Mouse (Mus musculus) C2C12 (cell line): ENCODE results near the gene Ctdspl. TPM values are rescaled to one million over a fixed set of nuclear protein-coding genes. Genes with fewer than 3 reads are reported as not detected.

Source experiments
- H3K27me3 ChIP-seq: one replicate; pipeline ENCODE4 v1.6.1; 2011; ENCODE audit not compliant: control insufficient read depth, insufficient read depth, insufficient read length
- H3K36me3 ChIP-seq: one replicate; pipeline ENCODE4 v1.6.1; 2011; ENCODE audit not compliant: control insufficient read depth, insufficient read depth
- H3K4me3 ChIP-seq: one replicate; pipeline ENCODE4 v1.5.1; 2011; ENCODE audit warnings: mild to moderate bottlenecking, control low read depth; ENCODE audit not compliant: poor library complexity, insufficient read depth, severe bottlenecking
- H3K79me2 ChIP-seq: one replicate; pipeline ENCODE4 v1.6.1; 2011; ENCODE audit not compliant: control insufficient read depth, insufficient read depth
- H3K79me3 ChIP-seq: one replicate; pipeline ENCODE4 v1.6.1; 2011; ENCODE audit warnings: low read depth, control low read depth
- H3ac ChIP-seq: one replicate; pipeline ENCODE3; 2011; ENCODE audit warnings: low read depth; ENCODE audit not compliant: control insufficient read depth, insufficient read length
- CEBPB ChIP-seq: IDR thresholded peaks from one replicate; pipeline ENCODE4 v1.6.1; 2011; ENCODE audit warnings: low read depth, mild to moderate bottlenecking, control low read depth, moderate library complexity
- CTCF ChIP-seq: IDR thresholded peaks from one replicate; pipeline ENCODE4 v1.5.1; 2011; ENCODE audit not compliant: control insufficient read depth, insufficient read depth, insufficient read length
- FOSL1 ChIP-seq: IDR thresholded peaks from one replicate; pipeline ENCODE4 v1.8.0; 2011; ENCODE audit warnings: mild to moderate bottlenecking, low read length; ENCODE audit not compliant: poor library complexity, insufficient read depth, severe bottlenecking
- MAX ChIP-seq: IDR thresholded peaks from one replicate; pipeline ENCODE4 v1.6.1; 2011; ENCODE audit warnings: mild to moderate bottlenecking, control low read depth
- MYOD1 ChIP-seq: IDR thresholded peaks from one replicate; pipeline ENCODE4 v1.6.1; 2011; ENCODE audit warnings: low read depth; ENCODE audit not compliant: control insufficient read depth, insufficient read length
- MYOG ChIP-seq: IDR thresholded peaks from one replicate; pipeline ENCODE4 v1.6.1; 2011; ENCODE audit not compliant: control insufficient read depth, insufficient read length; ENCODE audit errors: extremely low read depth
- USF1 ChIP-seq: IDR thresholded peaks from one replicate; pipeline ENCODE4 v1.6.1; 2011; ENCODE audit warnings: low read depth, mild to moderate bottlenecking, control low read depth, moderate library complexity
- polyA plus RNA-seq: library from polyadenylated mRNA; unstranded; fragments of >200 nt; fragmentation: generic; extraction: Trizol; gene quantifications from one replicate; pipeline ENCODE4 v1.2.1, GENCODE M21; 2012; ENCODE audit warnings: missing spikeins

The Ctdspl gene
- polyA plus RNA-seq, 1 experiment = 5.6 TPM

DNA sequence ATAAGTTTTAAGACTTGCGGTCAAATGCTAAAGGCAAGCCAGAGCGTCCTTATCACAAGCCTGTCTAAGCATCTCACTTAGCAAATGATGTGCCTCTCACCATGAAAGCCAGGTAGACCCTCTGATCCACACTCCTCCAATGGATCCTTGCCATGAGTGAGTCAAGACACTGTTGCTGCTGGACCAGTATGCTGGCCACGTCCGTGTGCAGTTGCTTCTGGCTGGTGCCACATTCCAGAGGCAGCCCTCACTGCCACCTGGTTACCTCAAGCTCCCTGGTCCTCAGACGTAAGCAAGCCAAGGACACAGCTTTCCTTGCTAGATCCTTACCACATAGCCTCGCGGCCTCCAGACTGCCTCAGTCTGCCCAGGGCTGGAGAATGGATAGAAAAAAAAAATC lies 46.8 kb downstream of the Ctdspl start:
- H3K36me3 ChIP-seq = no peaks in the 10 kb centered on the region
- no peaks in the 10 kb centered on the region for H3K79me3 ChIP-seq
- TF ChIP-seq MYOG = no peak
- no peak for TF ChIP-seq USF1
- no peak for TF ChIP-seq MAX
- no peak for TF ChIP-seq FOSL1
- TF ChIP-seq CEBPB = no peak
- no peak for TF ChIP-seq MYOD1
- no peak for TF ChIP-seq CTCF
- no peaks in the 10 kb centered on the region for H3K27me3 ChIP-seq
- no peaks in the 10 kb centered on the region for H3K79me2 ChIP-seq
- H3ac ChIP-seq = no peak overlapping the region
- no peak overlapping the region for H3K4me3 ChIP-seq

DNA sequence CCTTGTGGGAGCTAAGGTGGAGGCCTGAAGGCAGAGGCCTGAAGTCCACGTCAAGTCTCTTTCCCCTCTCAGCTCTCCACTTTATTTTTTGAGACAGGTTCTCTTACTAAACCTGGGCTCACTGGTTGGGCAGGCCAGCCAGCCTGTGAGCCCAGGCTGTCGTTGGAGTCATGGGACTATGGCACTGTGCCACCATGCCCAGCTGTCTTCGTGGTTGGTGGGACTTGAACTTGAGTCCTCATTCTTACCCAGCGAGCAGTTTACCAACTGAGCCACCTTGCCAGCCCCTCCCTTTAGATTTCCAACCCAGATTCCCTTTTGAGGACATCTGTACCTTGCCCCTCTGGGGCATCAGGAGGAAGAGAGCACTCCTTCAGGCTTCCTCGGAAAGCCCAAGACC lies 47.3 kb downstream of the Ctdspl start:
- Histone ChIP-seq H3K27me3 (no peaks in the 10 kb centered on the region), H3K79me2 (no peaks in the 10 kb centered on the region), H3K4me3 (no peak overlapping the region), H3K36me3 (no peaks in the 10 kb centered on the region), H3K79me3 (no peaks in the 10 kb centered on the region), H3ac (no peak overlapping the region)
- TF ChIP-seq MYOD1 = no peak
- TF ChIP-seq MAX = no peak
- TF ChIP-seq CTCF = no peak
- no peak for TF ChIP-seq CEBPB
- TF ChIP-seq MYOG = no peak
- TF ChIP-seq USF1 = no peak
- no peak for TF ChIP-seq FOSL1

- Histone ChIP-seq H3K79me3 (no peaks in the 10 kb centered on the region), H3K79me2 (no peaks in the 10 kb centered on the region), H3ac (no peak overlapping the region), H3K27me3 (no peaks in the 10 kb centered on the region), H3K36me3 (no peaks in the 10 kb centered on the region), H3K4me3 (no peak overlapping the region)
- TF ChIP-seq MYOG (no peak), FOSL1 (no peak)
These were observed 47.9 kb downstream of the Ctdspl start for GRCm38 (mm10) chr9:118974148-118974547.

GRCm38 (mm10) chr9:118975211-118975671 lies 49.0 kb downstream of the Ctdspl start:
- no peak overlapping the region for H3ac ChIP-seq
- H3K79me3 ChIP-seq = no peaks in the 10 kb centered on the region
- H3K4me3 ChIP-seq = no peak overlapping the region
- H3K79me2 ChIP-seq = no peaks in the 10 kb centered on the region
- no peaks in the 10 kb centered on the region for H3K27me3 ChIP-seq
- no peak for TF ChIP-seq CEBPB
- TF ChIP-seq USF1 = no peak
- no peak for TF ChIP-seq MYOD1
- no peak for TF ChIP-seq FOSL1
- TF ChIP-seq CTCF = no peak
- TF ChIP-seq MYOG = no peak
- TF ChIP-seq MAX = no peak
- H3K36me3 ChIP-seq = no peaks in the 10 kb centered on the region

- Histone ChIP-seq H3K4me3 (no peak overlapping the region), H3K79me3 (no peaks in the 10 kb centered on the region), H3K36me3 (no peaks in the 10 kb centered on the region), H3ac (no peak overlapping the region), H3K27me3 (no peaks in the 10 kb centered on the region), H3K79me2 (no peaks in the 10 kb centered on the region)
- TF ChIP-seq CTCF (no peak), CEBPB (no peak), MAX (no peak), MYOG (no peak), USF1 (no peak), FOSL1 (no peak), MYOD1 (no peak)
These were observed 49.5 kb downstream of the Ctdspl start for GRCm38 (mm10) chr9:118975758-118976157.

GRCm38 (mm10) chr9:118976561-118976960 lies 50.3 kb downstream of the Ctdspl start:
- Histone ChIP-seq H3K79me2 (no peaks in the 10 kb centered on the region), H3K27me3 (no peaks in the 10 kb centered on the region), H3K36me3 (no peaks in the 10 kb centered on the region), H3K79me3 (no peaks in the 10 kb centered on the region), H3K4me3 (no peak overlapping the region), H3ac (no peak overlapping the region)
- no peak for TF ChIP-seq MYOG
